Mouse (Mus musculus) testis, adult 10 weeks (tissue): ENCODE results near the gene Smim9. TPM values are rescaled to one million over a fixed set of nuclear protein-coding genes. Genes with fewer than 3 reads are reported as not detected.

Experiments used
- polyA plus RNA-seq: library from polyadenylated mRNA; stranded (reverse); fragments of 350-450 nt; fragmentation: Illumina TruSeq; extraction: RNeasy Lipid Tissue Mini Kit (QIAGEN cat#74804); gene quantifications from one replicate; pipeline ENCODE4 v1.2.3, GENCODE M21; 2014; ENCODE audit warnings: low read depth, low replicate concordance

The Smim9 gene
- 14.8 TPM for polyA plus RNA-seq

GRCm38 (mm10) chrX:75163670-75164069, at the start of gene Smim9:
Smim9 (minus strand) TSS chrX:75163770.

GRCm38 (mm10) chrX:75130467-75131160, 33.0 kb downstream of the Smim9 start, which contains the start of gene Mpp1:
Mpp1 (minus strand) TSS chrX:75131016.

Other genes starting within 250 kb of the Smim9 start
- gene Gab3, start 78.3 kb downstream of the Smim9 start, polyA plus RNA-seq, result 3.8 TPM
- gene Dkc1, start 67.9 kb downstream of the Smim9 start, polyA plus RNA-seq, result 10.7 TPM
- 2.9 TPM for gene Mpp1, start 32.8 kb downstream of the Smim9 start, polyA plus RNA-seq
- 15.1 TPM for gene Fundc2, start 218.6 kb upstream of the Smim9 start, polyA plus RNA-seq
- 2.5 TPM for gene F8, start 218.8 kb upstream of the Smim9 start, polyA plus RNA-seq